Mouse (Mus musculus): ENCODE results near the gene Spdya.

- TF ChIP-seq CTCF (IDR thresholded peaks at IDR 0.05; ENCODE audit: low read depth) (no peak), EP300 (IDR thresholded peaks at IDR 0.05; ENCODE audit: low read depth) (no peak)
These were observed 64.6 kb downstream of the Spdya start for GRCm38 (mm10) chr17:71616319-71617032.

All from heart, postnatal 0 days (tissue).